Mouse (Mus musculus): ENCODE data around the gene Acap1. TPM values are rescaled to one million over a fixed set of nuclear protein-coding genes. Genes with fewer than 3 reads are reported as not detected.

The Acap1 gene
- polyA plus RNA-seq, 1 experiment from 2014 or later, result 0.83 TPM

- H3K9ac ChIP-seq, result peak overlapping the region; percentile 90; the same call in 1 of the 2 replicates
- H3K9me3 ChIP-seq (ENCODE audit: low read depth, low read length), result no peaks in the 10 kb centered on the region
- no peak for ATAC-seq (ENCODE audit: insufficient read depth)
- H3K4me1 ChIP-seq (ENCODE audit: insufficient read depth), result 0 out of 2 replicates have a peak, but pooled peaks cover 5% of the 10 kb centered on the region
- WGBS, result 93% methylated on average over 6 of the region's 6 CpGs
- H3K27me3 ChIP-seq (ENCODE audit: insufficient read depth, low read length), result no peaks in the 10 kb centered on the region
- TF ChIP-seq CTCF (IDR thresholded peaks at IDR 0.05; ENCODE audit: low read depth), result no peak
- H3K4me3 ChIP-seq (ENCODE audit: low read depth, low read length), result peak overlapping the region; percentile 82
- no peak overlapping the region for H3K27ac ChIP-seq (ENCODE audit: low read depth)
- DNase-seq, result no peak
- H3K36me3 ChIP-seq (ENCODE audit: insufficient read depth), result peaks cover 51% of the 10 kb centered on the region
- H3K4me2 ChIP-seq, result peak overlapping the region; percentile 83
Observed at GRCm38 (mm10) chr11:69848021-69848420, 47.3 kb downstream of the Acap1 start.

- Histone ChIP-seq H3K36me3 (ENCODE audit: insufficient read depth) (peaks cover 41% of the 10 kb centered on the region), H3K4me3 (ENCODE audit: low read depth, low read length) (peak overlapping the region; percentile 82), H3K9ac (peak overlapping the region; percentile 90), H3K4me2 (peak overlapping the region; percentile 83), H3K27me3 (ENCODE audit: insufficient read depth, low read length) (no peaks in the 10 kb centered on the region), H3K27ac (ENCODE audit: low read depth) (peak overlapping the region; percentile 95), H3K4me1 (ENCODE audit: insufficient read depth) (0 out of 2 replicates have a peak, but pooled peaks cover 5% of the 10 kb centered on the region), H3K9me3 (ENCODE audit: low read depth, low read length) (no peaks in the 10 kb centered on the region)
- no peak for TF ChIP-seq CTCF (IDR thresholded peaks at IDR 0.05; ENCODE audit: low read depth)
- ATAC-seq (ENCODE audit: insufficient read depth) (peak; percentile 43), DNase-seq (peak; percentile 65)
- 9% methylated on average over 37 of the region's 37 CpGs for WGBS
Observed at GRCm38 (mm10) chr11:69846738-69847688, 48.3 kb downstream of the Acap1 start.

GRCm38 (mm10) chr11:69846198-69846680 is 49.1 kb downstream of the Acap1 start, which contains the start of gene Plscr3:
Gene Plscr3 (plus strand): TSS chr11:69846376.
- Histone ChIP-seq H3K4me2 (peak within 1 kb of the TSS; percentile 83), H3K36me3 (ENCODE audit: insufficient read depth) (peaks cover 34% of the 10 kb centered on the region), H3K4me1 (ENCODE audit: insufficient read depth) (0 out of 2 replicates have a peak, but pooled peaks cover 5% of the 10 kb centered on the region), H3K27me3 (ENCODE audit: insufficient read depth, low read length) (no peaks in the 10 kb centered on the region), H3K4me3 (ENCODE audit: low read depth, low read length) (peak within 1 kb of the TSS; percentile 82), H3K9me3 (ENCODE audit: low read depth, low read length) (no peaks in the 10 kb centered on the region), H3K9ac (peak within 1 kb of the TSS; percentile 90), H3K27ac (ENCODE audit: low read depth) (peak within 1 kb of the TSS; percentile 95)
- ATAC-seq (ENCODE audit: insufficient read depth) (peak; percentile 89), DNase-seq (peak; percentile 97)
- under 1% methylated on average over 35 of the region's 38 CpGs for WGBS
- TF ChIP-seq CTCF (IDR thresholded peaks at IDR 0.05; ENCODE audit: low read depth), result 0 out of 2 replicates have a peak, but pooled peaks have one; percentile 19

GRCm38 (mm10) chr11:69838714-69839104 is 56.6 kb downstream of the Acap1 start:
- ATAC-seq (ENCODE audit: insufficient read depth), result peak; percentile 15; the same call in 1 of the 2 replicates
- Histone ChIP-seq H3K4me1 (ENCODE audit: insufficient read depth) (peaks cover 17% of the 10 kb centered on the region; the same call in 1 of the 2 replicates), H3K9me3 (ENCODE audit: low read depth, low read length) (no peaks in the 10 kb centered on the region), H3K36me3 (ENCODE audit: insufficient read depth) (peaks cover 3% of the 10 kb centered on the region; the same call in 1 of the 2 replicates), H3K4me2 (peak overlapping the region; percentile 75), H3K27me3 (ENCODE audit: insufficient read depth, low read length) (peaks cover 11% of the 10 kb centered on the region; the same call in 1 of the 2 replicates), H3K9ac (peak overlapping the region; percentile 80), H3K4me3 (ENCODE audit: low read depth, low read length) (peak overlapping the region; percentile 73), H3K27ac (ENCODE audit: low read depth) (peak overlapping the region; percentile 92)
- WGBS, result 0% methylated on average over 7 of the region's 7 CpGs
- DNase-seq, result peak; percentile 59
- no peak for TF ChIP-seq CTCF (IDR thresholded peaks at IDR 0.05; ENCODE audit: low read depth)

GRCm38 (mm10) chr11:69837952-69838713 is 57.2 kb downstream of the Acap1 start, which contains the start of gene Tmem256:
Gene Tmem256 (plus strand): TSS chr11:69838514.
- H3K4me1 ChIP-seq (ENCODE audit: insufficient read depth), result peaks cover 19% of the 10 kb centered on the region; the same call in 1 of the 2 replicates
- peak within 1 kb of the TSS; percentile 92 for H3K27ac ChIP-seq (ENCODE audit: low read depth)
- H3K36me3 ChIP-seq (ENCODE audit: insufficient read depth), result peaks cover 9% of the 10 kb centered on the region
- TF ChIP-seq CTCF (IDR thresholded peaks at IDR 0.05; ENCODE audit: low read depth), result no peak
- peak within 1 kb of the TSS; percentile 80 for H3K9ac ChIP-seq
- peak within 1 kb of the TSS; percentile 75 for H3K4me2 ChIP-seq
- peak; percentile 98 for DNase-seq
- WGBS, result under 1% methylated on average over 34 of the region's 34 CpGs
- H3K27me3 ChIP-seq (ENCODE audit: insufficient read depth, low read length), result peaks cover 14% of the 10 kb centered on the region; the same call in 1 of the 2 replicates
- H3K9me3 ChIP-seq (ENCODE audit: low read depth, low read length), result no peaks in the 10 kb centered on the region
- peak; percentile 91 for ATAC-seq (ENCODE audit: insufficient read depth)
- H3K4me3 ChIP-seq (ENCODE audit: low read depth, low read length), result peak within 1 kb of the TSS; percentile 73

- peaks cover 19% of the 10 kb centered on the region; the same call in 1 of the 2 replicates for H3K4me1 ChIP-seq (ENCODE audit: insufficient read depth)
- WGBS, result 0% methylated on average over 32 of the region's 32 CpGs
- H3K9ac ChIP-seq, result peak within 1 kb of the TSS; percentile 80
- TF ChIP-seq CTCF (IDR thresholded peaks at IDR 0.05; ENCODE audit: low read depth), result peak; percentile 17; the same call in 1 of the 2 replicates
- peak within 1 kb of the TSS; percentile 75 for H3K4me2 ChIP-seq
- no peak for ATAC-seq (ENCODE audit: insufficient read depth)
- no peaks in the 10 kb centered on the region for H3K9me3 ChIP-seq (ENCODE audit: low read depth, low read length)
- peak within 1 kb of the TSS; percentile 92 for H3K27ac ChIP-seq (ENCODE audit: low read depth)
- peaks cover 14% of the 10 kb centered on the region for H3K36me3 ChIP-seq (ENCODE audit: insufficient read depth)
- DNase-seq, result no peak
- H3K27me3 ChIP-seq (ENCODE audit: insufficient read depth, low read length), result peaks cover 14% of the 10 kb centered on the region; the same call in 1 of the 2 replicates
- H3K4me3 ChIP-seq (ENCODE audit: low read depth, low read length), result peak within 1 kb of the TSS; percentile 73
Observed at GRCm38 (mm10) chr11:69837604-69837951, 57.8 kb downstream of the Acap1 start, which contains the start of gene Nlgn2. Gene Nlgn2 (minus strand): TSS chr11:69837784.
